Mouse (Mus musculus) kidney, adult 2 months (tissue): ENCODE data around the gene Anapc13.

Experiments
- CTCF ChIP-seq: fragments of 200-500 bp; conservative IDR thresholded peaks from 2 replicates; pipeline ENCODE4 v1.5.1; 2011; ENCODE audit warnings: low read depth, mild to moderate bottlenecking, control low read depth, low read length, moderate library complexity, mixed read lengths; ENCODE audit not compliant: insufficient read depth, insufficient read length
- POLR2A ChIP-seq: fragments of 200-500 bp; IDR thresholded peaks from one replicate; pipeline ENCODE4 v1.6.1; 2011; ENCODE audit warnings: low read depth, low read length, control low read depth

GRCm38 (mm10) chr9:102632173-102632572, 6.1 kb downstream of the Anapc13 start:
- TF ChIP-seq CTCF (no peak), POLR2A (no peak)
